Mouse (Mus musculus) gonadal fat pad, adult 2 months (tissue): Measurements from ENCODE around the gene Retreg2. TPM values are rescaled to one million over a fixed set of nuclear protein-coding genes. Genes with fewer than 3 reads are reported as not detected.

Experiments
- DNase-seq: peaks from one replicate; pipeline ENCODE4 v3.0.0-alpha.2; 2012; ENCODE audit warnings: low read depth
- polyA plus RNA-seq: library from polyadenylated mRNA; depleted of rRNA; stranded (reverse); fragments of >200 nt; gene quantifications from 2 replicates; pipeline ENCODE4 v1.2.3, GENCODE M21; 2012; rRNA removed

The Retreg2 gene
- polyA plus RNA-seq, 1 experiment = 103 TPM

GRCm38 (mm10) chr1:75168472-75169464, 26.2 kb downstream of the Retreg2 start, which contains the start of gene Zfand2b:
Zfand2b (plus strand) TSS chr1:75168646.
- peak; percentile 77 for DNase-seq

GRCm38 (mm10) chr1:75179334-75180104, 36.9 kb downstream of the Retreg2 start:
- DNase-seq = no peak

GRCm38 (mm10) chr1:75180105-75180590, 37.6 kb downstream of the Retreg2 start, which contains the start of gene Abcb6:
Abcb6 (minus strand) TSS chr1:75180392.
- DNase-seq = peak; percentile 38

GRCm38 (mm10) chr1:75180741-75181140, 38.2 kb downstream of the Retreg2 start:
- no peak for DNase-seq

GRCm38 (mm10) chr1:75181377-75181870, 38.8 kb downstream of the Retreg2 start:
- DNase-seq = no peak

- no peak for DNase-seq
These were observed 39.6 kb downstream of the Retreg2 start for GRCm38 (mm10) chr1:75182160-75182559.

- no peak for DNase-seq
These were observed 42.9 kb downstream of the Retreg2 start for GRCm38 (mm10) chr1:75185495-75185894.

GRCm38 (mm10) chr1:75187126-75187525, 44.5 kb downstream of the Retreg2 start:
- no peak for DNase-seq

- no peak for DNase-seq
These were observed 45.4 kb downstream of the Retreg2 start for GRCm38 (mm10) chr1:75187914-75188483.

- DNase-seq = no peak
These were observed 48.0 kb downstream of the Retreg2 start for GRCm38 (mm10) chr1:75190577-75190976.

GRCm38 (mm10) chr1:75191258-75191621, 48.7 kb downstream of the Retreg2 start:
- no peak for DNase-seq

GRCm38 (mm10) chr1:75191622-75192402, 49.2 kb downstream of the Retreg2 start, which contains the start of the genes Ankzf1 and Atg9a:
Ankzf1 (plus strand) TSS chr1:75192151.
Atg9a (minus strand) TSS chr1:75192196.
- DNase-seq = peak; percentile 92

GRCm38 (mm10) chr1:75192452-75192851, 49.9 kb downstream of the Retreg2 start:
- no peak for DNase-seq

Other genes with a start within 250 kb of the Retreg2 start
- 0.51 and 1.2 TPM in 2 replicates for gene Cryba2, start 249.6 kb upstream of the Retreg2 start, polyA plus RNA-seq
- gene Cfap65, start 207.2 kb upstream of the Retreg2 start, polyA plus RNA-seq = 4.2 and 6.0 TPM in 2 replicates
- gene Ihh, start 191.1 kb upstream of the Retreg2 start, polyA plus RNA-seq = 6.5 and 8.8 TPM in 2 replicates
- gene Nhej1, start 17.6 kb upstream of the Retreg2 start, polyA plus RNA-seq = 3.2 and 4.9 TPM in 2 replicates
- 0.34 and 0.42 TPM in 2 replicates for gene Slc23a3, start 8.9 kb upstream of the Retreg2 start, polyA plus RNA-seq
- gene Cnppd1, start 67 bp upstream of the Retreg2 start, polyA plus RNA-seq = 40.2 and 45.9 TPM in 2 replicates
- gene Zfand2b, start 25.9 kb downstream of the Retreg2 start, polyA plus RNA-seq = 46.3 and 61.0 TPM in 2 replicates
- gene Abcb6, start 37.6 kb downstream of the Retreg2 start, polyA plus RNA-seq = 24.1 and 30.1 TPM in 2 replicates
- gene Ankzf1, start 49.4 kb downstream of the Retreg2 start, polyA plus RNA-seq = 23.8 and 25.6 TPM in 2 replicates
- gene Atg9a, start 49.4 kb downstream of the Retreg2 start, polyA plus RNA-seq = 47.6 and 56.5 TPM in 2 replicates
- 27.9 and 28.1 TPM in 2 replicates for gene Glb1l, start 68.0 kb downstream of the Retreg2 start, polyA plus RNA-seq
- gene Stk16, start 68.1 kb downstream of the Retreg2 start, polyA plus RNA-seq = 149 and 174 TPM in 2 replicates
- gene Tuba4a, start 77.1 kb downstream of the Retreg2 start, polyA plus RNA-seq = 31.2 and 44.9 TPM in 2 replicates
- not detected in 2 replicates for gene A630095N17Rik, start 89.3 kb downstream of the Retreg2 start, polyA plus RNA-seq
- gene Dnajb2, start 93.6 kb downstream of the Retreg2 start, polyA plus RNA-seq = 37.9 and 48.4 TPM in 2 replicates
- gene Ptprn, start 121.7 kb downstream of the Retreg2 start, polyA plus RNA-seq = 0.03 and 0.62 TPM in 2 replicates
- not detected in 2 replicates for gene Resp18, start 135.6 kb downstream of the Retreg2 start, polyA plus RNA-seq
- 150 and 168 TPM in 2 replicates for gene Dnpep, start 175.2 kb downstream of the Retreg2 start, polyA plus RNA-seq
- gene Des, start 217.6 kb downstream of the Retreg2 start, polyA plus RNA-seq = 71.8 and 92.9 TPM in 2 replicates
- gene Speg, start 232.5 kb downstream of the Retreg2 start, polyA plus RNA-seq = 26.2 and 27.4 TPM in 2 replicates